Mouse (Mus musculus) left cerebral cortex, adult 8-10 months (tissue): Measurements from ENCODE around the gene Tro. TPM values are rescaled to one million over a fixed set of nuclear protein-coding genes. Genes with fewer than 3 reads are reported as not detected.

Source experiments
- DNase-seq, 2 experiments: peaks; one replicate each; pipeline ENCODE4 v3.0.0; 2022; ENCODE audit warnings: low spot score in 2 of 2
- total RNA-seq, 4 experiments: library from RNA; stranded (reverse); gene quantifications; 2 replicates each; pipeline ENCODE4 v1.2.4; 2022

Tro gene
- 100 to 1,000 TPM; 136 to 152 (median 144) TPM for total RNA-seq

DNA sequence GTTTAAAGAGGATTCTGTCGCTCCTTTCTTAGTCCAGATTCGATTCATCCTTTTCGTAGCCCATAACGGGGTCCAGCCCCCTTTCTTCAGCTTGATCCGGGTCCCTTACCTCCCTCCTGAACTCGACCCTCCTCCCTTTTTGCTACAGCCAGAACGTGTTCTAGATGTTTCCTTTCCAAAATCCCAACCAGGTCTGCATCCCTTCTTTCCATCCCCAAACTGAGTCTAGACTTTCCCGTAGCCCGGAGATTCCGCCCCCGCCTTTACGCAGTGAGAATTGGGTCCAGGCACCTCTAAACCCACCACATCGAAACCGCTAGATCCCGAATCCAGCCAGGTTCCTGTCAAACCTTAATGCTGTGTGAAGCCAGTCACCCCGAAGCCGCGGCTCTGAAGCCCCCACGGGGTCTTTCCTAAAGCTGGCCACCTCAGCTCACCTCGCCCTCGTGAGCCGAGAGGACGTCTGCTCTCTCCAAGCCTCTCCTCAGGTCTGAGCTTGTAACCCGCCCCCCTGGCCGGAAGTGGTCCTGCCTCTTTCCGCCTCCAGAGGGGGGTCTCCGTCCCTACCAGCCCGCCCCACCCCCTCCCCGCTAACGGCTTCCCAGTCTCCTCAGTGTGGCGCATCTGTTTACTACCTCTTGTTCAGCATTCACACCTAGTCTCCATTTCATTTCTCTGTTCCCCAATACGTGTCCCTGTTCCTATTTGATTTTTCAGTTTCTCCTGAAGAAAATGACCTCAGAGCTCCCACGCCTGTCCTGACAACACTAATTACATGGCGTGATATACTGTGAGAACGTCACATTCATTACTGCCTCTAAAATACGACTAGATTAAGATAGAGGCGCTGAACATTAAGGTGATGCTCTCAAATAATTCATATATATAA, at the start of gene Tro:
Gene Tro, minus strand, starts transcription at position 676 of the 889 bp plus-strand sequence.
- peak in 1 of 2 experiments; percentile 32 for DNase-seq

DNA sequence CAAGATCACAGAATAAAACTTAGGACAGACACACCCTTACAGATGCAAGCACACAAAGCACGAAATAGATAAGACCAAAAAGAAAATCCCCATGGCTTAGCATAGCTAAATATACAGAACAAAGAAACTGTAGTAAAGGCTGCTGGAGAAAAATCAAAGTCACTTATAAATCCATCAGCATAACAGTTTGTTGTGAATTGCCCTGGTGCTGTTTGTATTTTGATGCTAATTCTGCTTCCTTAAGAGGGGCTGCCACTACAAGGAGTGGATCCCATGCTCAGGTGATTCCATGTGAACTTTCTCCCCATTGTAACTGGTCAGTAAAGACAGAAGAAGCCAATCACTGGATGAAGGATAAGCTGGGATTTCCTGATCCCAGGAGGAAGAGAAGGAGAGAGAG, 20.1 kb upstream of the Tro start:
- no peak for DNase-seq

DNA sequence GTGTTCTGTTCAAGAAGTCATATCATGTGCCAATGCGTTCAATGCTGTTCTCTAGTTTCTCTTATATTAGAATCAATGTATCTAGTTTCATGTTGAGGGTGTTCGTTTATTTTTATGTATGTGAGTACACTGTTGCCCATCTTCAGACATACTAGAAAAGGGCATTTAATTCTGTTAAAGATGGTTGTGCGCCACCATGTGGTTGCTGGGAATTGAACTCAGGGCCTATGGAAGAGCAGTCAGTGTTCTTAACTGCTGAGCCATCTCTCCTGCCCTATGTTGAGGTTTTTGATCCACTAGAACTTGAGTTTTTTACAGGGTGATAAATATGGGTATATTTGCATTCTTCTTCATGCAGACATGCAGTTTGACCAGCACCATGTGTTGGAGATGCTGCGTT, 5.4 kb upstream of the Tro start:
- no peak for DNase-seq

DNA sequence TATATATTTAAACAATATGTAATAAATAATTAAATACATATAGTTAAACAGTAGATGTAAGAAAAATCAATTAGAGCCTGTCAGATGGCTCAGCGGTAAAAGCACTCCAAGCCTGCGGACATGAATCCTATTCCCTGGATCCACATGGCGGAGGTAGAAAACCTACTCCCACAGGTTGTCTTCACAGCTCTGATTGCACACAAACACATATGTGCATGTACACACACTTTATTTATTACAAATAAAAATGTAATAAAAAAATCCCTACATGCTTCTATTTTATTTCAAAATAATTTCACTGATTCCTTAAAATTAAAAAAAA, 375 bp upstream of the Tro start:
- DNase-seq: no peak

DNA sequence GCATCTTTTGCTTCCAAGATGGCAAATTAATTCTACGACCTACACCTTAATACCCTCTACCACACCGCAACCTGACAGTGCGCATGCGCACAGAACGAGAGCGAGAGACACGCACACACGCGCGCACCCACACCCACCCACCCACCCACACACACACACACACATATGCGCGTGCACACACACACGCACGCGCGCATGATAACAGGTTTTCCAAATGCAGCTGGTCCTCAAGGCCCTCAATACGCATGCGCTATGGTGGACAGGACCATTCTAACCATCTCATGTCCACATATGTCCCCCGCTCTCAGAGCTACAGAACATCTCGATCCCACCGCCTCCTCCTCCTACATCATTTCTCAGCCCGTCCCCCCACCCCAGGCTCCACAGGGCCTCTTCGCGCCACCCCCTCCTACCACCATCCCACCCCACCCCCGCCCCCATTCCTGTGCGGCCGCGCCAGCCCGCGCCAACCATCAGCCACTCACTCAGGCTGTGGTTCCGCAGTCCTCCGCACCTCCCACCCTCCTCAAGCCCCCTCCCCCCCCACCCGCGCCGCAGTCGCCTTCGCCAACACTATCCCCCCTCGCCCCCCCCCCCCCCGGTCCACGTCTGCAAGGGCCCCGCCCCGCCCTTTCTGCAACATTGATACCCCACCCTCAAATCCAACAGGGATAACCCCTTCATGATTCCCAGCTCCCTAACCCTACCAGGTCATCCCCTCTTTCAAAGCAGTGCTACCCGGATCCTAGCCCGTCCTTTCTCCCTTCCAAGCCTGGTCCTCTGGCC, 1.1 kb downstream of the Tro start:
- DNase-seq: peak in 1 of 2 experiments; percentile 46

DNA sequence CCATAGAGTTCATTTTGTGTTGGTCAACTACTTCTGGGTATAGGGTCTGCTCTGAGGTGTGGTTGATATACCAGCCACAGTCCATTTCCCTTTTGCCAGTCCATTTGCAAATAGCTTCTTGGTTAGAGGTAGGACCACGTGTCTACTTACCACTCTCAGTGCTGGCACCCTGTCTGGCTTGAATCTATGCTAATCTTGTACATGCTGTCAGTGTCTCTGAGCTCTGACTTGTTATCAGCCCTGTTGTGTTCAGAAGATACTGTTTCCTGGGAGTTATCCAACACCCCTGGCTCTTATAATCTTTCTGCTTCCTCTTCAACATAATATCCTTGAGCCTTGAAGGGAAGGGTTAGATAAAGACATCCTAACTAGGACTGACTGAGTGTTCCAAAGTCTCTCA, 21.0 kb downstream of the Tro start:
- DNase-seq: no peak

DNA sequence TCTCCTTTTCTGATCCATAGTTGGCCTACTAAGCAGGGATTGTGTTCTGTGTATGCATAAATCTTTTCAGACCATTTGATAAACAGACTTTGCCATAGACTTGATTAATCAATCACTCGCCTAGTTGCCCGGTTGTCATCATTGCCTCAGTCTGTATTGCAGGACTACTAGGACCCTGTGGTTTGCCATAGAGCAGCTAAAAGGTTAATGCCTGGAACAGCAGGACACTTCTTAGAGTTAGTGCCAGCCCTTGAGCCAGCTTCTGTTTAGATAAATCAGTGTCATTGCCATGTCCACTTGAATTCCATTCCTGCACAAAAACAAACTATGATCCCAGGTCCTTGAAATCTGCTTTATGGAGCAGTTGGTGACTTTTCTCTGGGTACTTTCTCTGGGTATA, 58.5 kb downstream of the Tro start:
- no peak for DNase-seq

Other genes with a start within 250 kb of the Tro start
- 10 to 100 TPM; 31.7 to 37.0 (median 36.5) TPM for gene Tmem29, start 198.4 kb downstream of the Tro start, total RNA-seq
- gene Alas2, start 110.2 kb downstream of the Tro start, total RNA-seq: 1 to 10 TPM; 2.4 to 7.1 (median 4.0) TPM
- 1 to 10 TPM in 3 of 4 experiments, under 1 TPM in 1; 0.84 to 2.3 (median 1.8) TPM for gene Pfkfb1, start 69.4 kb downstream of the Tro start, total RNA-seq
- 10 to 100 TPM; 11.2 to 15.6 (median 11.5) TPM for gene Apex2, start 67.7 kb downstream of the Tro start, total RNA-seq
- 10 to 100 TPM; 47.6 to 59.7 (median 57.1) TPM for gene Maged2, start 156.8 kb upstream of the Tro start, total RNA-seq